Mouse (Mus musculus): ENCODE measurements at regions not wholly inside any gene's neighbourhood (a gene's known extent, or its start where the extent isn't known, plus 50 kb on each side); places are given as distances from the start of the nearest gene placed in this dataset.
A peak's percentile ranks its signal among the peaks of the same experiment; 100 is the strongest.
"Not testable (repeated sequence)": the region's sequence is repeated elsewhere in the genome, so short reads cannot be mapped to it uniquely, and the experiment has no call there.

DNA sequence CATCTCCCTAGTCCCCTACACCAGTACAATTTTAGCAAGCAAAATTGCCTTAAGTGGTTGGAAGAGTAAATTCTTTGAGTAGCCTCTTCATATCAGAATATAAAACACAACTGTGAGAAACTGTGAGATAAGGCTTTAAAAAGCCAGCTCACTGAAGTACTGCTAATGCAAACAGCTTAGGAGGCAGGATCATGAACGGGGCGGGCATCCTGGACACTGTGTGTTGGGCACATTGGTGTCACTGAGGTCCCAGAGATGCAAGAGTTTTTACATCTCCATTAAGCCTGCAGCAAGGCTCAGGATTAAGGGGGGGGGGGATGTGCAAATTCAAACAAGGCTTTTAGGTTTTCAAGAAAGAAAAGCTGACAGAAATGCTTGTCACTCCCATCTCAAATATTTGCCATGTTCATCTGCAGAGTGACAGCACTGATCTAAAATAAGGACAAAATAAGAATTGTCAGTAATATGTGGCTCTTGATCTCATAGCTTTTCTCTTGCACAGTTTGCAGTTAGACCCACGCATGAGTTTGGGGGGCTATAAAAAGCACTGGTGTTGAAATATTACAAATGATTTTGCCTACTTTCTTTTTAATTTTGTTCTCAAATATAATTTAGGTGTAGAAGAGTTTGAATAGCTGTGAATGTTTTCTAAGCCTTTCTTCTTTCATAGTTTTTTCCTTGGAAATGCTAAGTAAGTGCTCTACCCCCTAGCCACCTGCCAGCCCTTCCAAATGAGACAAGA lies 156.2 kb downstream of the Enc1 start:
- no peak for DNase-seq (ENCODE audit: low spot score in 2 of 2)

DNA sequence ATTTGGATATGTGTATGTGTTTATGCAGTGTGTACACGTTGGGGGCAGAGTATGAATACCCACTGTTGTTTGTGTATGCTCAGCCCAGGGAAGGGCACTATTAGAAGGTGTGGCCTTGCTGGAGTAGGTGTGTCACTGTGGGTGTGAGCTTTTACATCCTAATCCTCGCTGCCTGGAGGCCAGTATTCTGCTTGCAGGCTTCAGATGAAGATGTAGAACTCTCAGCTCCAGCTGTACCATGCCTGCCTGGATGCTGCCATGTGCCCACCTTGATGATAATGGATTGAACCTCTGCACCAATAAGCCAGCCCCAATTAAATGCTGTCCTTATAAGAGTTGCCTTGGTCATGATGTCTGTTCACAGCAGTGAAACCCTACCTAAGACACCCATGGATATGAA lies 155.4 kb downstream of the Enc1 start:
- DNase-seq (ENCODE audit: low spot score in 2 of 2): not testable (repeated sequence)

DNA sequence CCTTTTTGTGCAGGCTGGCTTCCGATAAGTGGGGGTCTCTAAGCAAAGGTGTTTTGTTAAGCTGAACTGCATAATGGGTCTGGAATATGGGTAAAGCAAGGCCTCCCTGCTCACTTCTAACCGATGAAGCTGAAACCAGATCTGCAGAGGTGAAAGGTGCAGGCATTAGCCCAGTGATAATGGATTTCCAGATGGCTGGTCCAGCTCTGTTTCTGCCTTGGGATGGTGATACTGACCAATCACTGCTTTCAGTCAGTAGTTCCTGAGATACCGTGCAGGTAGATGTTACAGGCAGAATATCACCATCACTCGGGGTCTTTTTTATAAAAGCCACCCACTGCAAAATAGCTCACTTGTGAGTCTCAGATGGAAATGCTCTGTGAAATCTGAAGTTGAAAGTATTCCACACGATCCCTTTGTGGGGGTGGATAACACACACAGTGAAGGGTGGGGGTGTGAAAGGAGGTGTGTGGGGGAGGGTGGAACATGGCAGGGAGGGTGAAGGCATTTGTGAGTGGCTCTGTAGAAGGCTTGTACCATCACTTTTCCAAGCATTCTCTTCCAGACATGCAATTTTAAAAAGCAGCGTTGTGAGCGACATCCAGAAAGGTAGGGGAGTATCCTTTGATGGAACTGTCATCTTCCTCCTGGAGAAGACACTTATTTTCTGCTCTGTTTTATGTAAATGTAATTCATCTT lies 154.0 kb downstream of the Enc1 start:
- no peak for DNase-seq (ENCODE audit: low spot score in 2 of 2)

DNA sequence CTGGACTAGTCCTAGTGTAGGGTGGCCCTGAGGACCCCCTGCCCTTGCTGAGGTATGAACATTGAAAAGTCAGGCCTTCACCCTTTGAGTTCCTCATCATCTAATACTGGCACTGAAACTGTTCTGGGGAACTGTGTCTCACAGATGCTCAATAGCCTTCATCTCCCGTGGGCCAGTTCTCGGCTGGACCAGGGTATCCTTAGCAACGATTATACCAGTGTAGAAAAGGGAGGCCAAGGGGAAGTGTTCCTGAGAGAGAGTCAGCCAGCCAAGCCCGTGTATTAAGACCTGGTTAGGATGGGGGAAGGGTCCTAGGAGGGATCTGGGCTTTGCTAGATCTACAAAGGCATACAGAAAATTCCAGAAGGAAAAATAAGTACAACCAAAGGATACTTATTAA lies 153.2 kb downstream of the Enc1 start:
- DNase-seq (ENCODE audit: low spot score in 2 of 2): no peak

DNA sequence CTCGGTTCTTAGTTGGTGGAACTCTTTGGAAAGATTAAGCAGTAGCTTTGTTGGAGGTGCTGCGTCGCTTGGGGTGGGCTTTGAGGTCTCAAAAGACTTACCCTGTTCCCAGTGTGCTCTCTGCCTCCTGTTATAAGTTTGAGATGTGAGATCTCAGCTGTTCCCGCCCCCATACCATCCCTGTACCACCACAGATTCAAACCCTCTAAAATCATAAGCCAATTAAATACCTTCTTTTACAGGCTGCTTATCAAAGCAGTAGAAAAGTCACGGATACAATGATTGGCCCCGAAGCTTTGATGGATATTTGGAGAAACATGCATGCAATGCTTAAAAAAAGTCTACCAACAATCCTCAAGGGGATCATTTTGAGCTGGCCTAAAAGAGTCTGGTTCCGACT lies 152.6 kb downstream of the Enc1 start:
- DNase-seq (ENCODE audit: low spot score in 2 of 2): no peak

DNA sequence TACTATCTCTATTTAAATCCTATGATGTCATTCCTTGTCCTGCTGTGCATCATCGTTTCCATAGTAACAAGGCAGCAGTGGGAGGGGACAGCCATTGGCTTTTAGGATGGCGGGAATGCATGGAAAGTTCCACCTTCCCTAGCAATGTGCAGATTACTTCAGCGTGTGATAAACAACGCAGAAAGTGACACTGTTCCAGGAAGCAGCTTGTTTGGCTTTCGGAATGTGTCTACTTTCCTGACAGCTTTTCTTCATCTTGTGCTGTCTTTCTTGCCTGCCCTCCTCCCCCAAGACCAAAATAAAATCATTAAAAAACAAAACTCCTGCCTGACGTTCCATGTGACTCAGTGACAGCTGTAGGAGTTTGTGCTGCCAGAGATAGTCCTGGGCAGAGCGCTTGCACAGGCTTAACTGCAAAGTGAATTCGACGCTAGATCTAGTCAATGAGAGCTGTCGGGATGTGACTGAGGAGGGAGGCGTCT lies 149.6 kb downstream of the Enc1 start:
- DNase-seq (ENCODE audit: low spot score in 2 of 2): no peak

DNA sequence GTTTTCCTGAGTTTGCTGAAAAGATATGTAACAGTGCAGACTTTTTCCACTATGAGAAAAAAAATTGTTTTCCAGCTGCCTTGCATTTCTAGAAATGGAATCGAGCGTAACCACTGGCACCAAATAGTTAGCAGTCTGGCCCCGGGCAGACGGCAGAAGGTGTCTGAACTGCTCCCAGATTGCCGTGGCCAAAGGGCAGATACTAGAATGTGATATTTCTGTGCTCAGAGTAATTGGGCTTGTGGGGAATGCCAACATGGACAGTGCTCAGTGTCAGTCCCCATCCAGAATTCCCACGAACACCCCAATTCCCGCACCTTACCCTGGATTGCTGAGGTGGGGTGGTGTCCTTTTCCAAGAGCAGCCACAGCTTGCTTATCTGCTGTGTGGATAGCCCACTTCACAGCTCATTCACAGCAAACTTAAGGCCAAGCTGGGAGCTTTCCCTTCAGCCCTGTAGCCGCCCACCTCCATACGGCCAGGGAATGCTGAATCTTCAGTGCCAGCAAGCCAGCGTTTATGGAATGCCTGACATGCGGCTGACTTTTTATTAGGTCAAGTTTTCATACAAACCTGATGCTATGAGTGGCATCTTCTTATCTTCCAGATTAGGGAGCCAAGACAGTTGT lies 148.1 kb downstream of the Enc1 start:
- DNase-seq (ENCODE audit: low spot score in 2 of 2): no peak

DNA sequence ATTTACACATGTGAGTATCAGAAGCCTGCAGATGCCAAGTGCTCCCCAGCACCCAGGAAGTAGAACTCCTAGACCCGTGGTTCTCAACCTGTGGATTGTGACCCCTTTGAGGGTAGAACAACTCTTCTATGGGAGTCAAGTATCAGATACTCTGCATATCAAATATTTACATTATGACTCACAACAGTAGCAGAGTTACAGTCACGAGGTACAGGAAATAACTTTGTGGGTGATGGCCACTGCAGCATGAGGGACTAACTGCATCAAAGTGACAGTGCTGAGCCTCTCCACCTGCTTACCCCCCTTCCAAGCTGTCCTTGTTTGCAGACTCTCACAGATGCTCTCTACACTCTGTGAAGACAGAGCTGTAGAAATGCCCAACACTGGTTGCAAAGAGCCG lies 145.6 kb downstream of the Enc1 start:
- no peak for DNase-seq (ENCODE audit: low spot score in 2 of 2)

DNA sequence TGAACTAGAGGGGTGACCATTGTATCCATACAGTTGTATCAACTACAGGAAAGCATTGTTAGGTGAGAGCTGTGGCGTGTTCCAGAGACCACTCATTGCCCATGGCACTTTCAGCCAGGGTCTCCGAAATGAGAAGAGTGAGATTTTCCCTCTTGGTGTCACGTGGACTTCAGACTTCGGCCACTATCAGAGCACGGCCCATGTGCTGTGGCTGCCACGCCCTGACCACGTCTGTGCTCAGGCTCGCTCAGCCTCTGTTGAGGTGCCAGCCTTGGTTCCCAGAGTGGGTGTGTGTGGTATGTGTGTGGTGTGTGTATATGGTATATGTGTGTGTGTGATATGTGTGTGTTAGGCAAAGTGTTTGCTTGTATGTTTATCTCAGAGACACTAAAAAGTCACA lies 144.6 kb downstream of the Enc1 start:
- no peak for DNase-seq (ENCODE audit: low spot score in 2 of 2)

DNA sequence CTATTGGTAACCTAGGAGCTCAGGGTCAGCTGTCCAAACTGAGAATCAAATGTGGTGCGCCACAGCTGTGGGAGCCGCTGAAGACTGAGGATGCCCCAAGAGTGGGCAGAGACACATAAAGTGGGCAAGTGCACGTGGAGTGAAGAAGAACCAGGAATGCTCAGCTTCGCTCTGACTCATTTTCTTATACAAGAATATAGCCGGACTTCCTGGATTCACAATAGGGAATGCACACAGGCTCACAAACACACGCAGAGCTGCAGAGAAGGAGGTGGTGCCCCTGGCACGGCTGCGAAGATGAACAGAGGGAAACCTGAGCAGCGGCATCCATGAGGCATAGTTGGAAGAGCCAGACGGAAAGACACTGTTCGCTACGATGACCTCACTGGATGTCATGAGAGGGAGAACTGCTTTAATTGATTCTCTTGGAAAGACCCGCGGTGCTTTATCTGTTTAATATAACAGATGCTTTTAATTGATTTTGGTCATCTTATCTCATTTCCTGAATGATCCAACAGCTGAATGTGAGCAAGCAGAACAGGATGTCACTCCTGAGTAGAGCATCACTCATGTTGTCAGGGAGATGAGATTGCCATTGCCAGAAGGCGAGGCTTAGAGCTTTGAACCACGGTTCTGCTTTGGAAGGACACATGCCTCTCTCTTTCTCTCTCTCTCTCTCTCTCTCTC lies 143.3 kb downstream of the Enc1 start:
- no peak for DNase-seq (ENCODE audit: low spot score in 2 of 2)

DNA sequence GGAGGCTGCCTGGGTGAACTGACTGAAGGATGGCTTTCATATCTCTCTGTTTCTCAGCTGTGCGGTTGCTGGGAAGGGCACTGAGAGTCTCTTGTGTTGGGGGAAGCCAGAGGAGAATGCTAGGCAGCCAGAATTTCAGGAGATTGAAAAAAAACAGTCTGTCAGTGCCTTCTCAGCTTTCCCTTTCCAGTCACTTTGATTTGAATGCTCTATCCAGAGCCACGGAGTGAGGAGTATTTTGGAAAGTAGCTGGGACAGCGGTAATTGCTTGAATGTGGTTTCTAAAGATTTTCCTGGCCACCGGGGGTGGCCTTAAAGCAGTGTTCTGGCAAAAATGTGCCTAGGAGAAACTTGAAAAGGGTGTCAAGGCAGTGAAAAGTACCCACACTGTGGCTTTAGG lies 142.4 kb downstream of the Enc1 start:
- no peak for DNase-seq (ENCODE audit: low spot score in 2 of 2)

DNA sequence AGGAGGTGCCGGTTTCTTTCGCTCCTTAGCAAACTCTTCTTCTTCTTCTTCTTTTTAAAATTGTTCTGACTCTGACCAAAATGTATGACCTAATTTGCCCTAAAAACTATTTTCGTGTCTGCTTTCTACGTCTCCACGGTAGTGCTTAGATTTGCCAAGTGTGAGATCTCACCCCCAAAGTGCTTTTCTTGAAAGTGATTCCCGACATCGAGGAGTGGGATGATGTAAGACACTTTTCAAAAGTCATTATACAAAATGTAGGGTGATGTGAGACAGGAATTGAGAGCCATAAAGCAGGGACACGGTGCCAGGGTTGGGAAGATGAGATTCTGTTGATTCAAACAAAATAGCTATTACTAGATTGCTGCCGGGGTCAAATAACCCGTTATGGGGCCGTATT lies 139.5 kb downstream of the Enc1 start:
- DNase-seq (ENCODE audit: low spot score in 2 of 2): no peak

DNA sequence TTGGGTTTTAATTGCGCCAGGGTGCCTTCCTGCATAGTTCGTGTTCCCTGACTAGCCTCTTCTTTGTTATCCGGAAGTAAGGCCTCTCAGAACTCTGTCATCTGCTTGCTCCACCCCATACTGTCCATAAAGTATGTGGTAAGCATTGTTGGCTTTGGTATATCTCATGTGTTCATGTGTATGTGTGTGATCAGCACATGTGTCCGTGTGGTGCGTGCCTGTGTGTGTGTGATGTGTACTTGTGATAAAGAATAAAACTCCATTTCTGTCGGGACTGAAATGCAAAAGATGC lies 135.3 kb downstream of the Enc1 start:
- DNase-seq (ENCODE audit: low spot score in 2 of 2): no peak

DNA sequence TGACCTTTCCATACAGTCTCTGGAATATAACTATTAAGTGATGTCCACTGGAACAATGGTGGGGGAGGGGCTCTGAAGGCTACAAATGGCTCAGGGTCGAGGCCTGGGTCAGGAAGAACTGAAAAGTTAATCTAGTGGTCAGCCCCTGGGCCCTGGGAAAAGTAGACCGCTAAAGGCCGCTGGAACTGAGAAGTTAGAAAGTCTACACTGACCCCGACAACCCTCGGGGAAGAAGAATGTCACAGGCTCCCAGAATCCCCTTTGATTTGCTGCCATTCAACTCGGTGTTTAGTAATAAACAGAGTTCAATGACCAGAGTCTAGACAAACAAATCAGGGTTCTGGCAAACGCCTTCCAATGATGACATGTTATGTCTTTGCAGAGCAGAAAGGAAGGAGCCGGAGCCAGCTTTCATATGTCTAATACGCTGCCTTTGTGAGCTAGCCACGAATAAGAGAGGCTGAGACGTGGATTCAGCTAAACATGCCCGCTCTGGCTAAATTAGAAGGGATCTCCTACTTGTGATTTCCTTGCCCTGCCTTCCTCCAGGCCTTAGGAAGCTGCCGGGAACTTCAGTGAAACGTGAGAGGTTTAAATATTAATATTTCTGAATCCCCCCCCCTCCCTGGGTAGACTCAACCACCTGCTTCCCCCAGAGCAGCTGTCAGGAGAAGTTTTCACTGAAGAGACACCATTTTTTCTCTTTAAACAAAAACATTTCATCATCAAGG lies 134.8 kb downstream of the Enc1 start:
- DNase-seq (ENCODE audit: low spot score in 2 of 2): no peak

DNA sequence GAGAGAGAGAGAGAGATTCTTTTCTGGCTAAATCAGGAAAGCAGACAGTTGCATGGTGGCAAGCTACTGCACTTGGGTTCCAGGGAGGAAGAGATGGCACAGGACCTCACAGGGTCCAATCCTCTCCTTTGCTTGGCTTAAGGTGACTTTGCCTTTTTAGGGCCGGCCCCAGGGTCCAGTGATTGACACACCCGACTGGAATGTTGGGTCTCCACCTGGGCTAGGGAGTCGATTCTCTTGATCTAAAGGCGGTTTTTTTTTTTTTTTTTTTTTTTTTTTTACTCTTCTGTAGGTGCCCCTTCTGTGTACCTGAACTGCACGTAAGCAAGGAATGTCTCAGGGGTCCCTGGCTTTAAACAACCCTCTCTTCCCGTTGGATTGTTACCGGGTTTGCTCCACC lies 131.4 kb downstream of the Enc1 start:
- DNase-seq (ENCODE audit: low spot score in 2 of 2): no peak

DNA sequence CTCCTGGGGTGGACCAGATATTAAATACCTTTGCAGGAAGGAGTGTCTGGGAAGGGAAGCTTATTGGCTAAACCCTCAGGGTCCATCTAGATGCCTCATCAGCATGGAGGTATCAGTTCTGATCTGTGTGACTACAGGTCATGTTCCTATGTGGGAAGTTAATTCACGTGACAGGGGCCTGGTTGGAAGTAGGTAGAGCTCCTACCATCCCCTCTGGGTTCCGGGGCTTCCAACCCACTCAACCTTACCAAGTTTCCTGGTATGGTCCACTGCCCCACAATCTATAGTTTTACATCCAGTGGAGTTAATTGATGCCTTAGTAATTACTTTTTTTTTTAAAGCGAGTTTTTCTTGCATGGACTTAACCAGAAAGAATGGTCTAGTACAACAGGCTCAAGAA lies 130.3 kb downstream of the Enc1 start:
- DNase-seq (ENCODE audit: low spot score in 2 of 2): no peak

DNA sequence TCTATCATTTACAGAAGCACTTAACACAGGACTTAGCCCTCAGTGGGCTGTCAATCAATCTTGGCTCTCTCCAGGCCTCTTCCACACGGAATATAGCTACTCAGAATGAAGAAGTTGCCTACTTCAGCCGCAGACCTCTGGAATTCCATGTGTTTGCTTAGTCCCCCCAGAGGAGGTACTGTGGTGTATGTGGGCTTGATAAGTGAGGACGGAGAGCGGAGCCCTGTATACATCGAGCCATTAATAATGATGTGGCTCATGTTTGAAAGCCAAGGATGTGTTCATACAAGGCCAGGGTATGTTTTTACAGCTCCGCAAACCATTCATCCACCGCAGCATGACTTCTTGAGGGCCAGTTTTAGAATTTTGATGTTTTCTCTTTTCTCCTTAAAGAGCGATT lies 125.8 kb downstream of the Enc1 start:
- DNase-seq (ENCODE audit: low spot score in 2 of 2): no peak

DNA sequence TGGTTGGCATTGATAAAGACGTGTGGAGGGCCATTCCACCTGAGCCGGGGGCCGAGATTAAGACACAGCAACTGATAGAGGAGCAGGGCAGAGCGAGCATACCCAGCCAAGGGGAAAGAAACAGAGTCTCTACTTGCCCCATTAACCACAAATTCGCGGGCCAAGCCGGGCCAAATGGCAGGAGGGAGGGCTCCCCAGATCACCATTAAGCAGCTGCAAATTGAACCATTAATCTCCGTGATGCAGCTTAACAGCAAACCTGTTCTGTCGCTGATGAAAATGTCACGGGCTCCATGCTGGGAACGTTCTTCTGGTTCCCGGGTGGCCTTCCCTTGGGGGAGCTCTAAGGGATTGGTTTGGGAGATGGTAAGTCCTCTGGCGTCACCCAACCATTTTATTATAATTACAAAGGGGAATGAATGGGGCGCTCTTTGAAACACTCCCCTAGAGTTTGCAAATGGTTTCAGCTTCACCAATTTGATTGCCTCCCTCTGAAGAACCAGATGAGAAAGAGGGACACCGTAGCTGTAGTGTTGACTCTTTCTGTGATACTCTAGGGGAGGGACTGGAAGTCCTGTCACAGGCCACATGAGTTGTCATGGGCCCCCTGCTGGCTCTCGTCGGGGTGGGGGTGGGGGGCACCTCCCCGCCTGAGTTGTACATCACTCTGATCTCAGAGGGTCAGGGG lies 124.8 kb downstream of the Enc1 start:
- no peak for DNase-seq (ENCODE audit: low spot score in 2 of 2)

DNA sequence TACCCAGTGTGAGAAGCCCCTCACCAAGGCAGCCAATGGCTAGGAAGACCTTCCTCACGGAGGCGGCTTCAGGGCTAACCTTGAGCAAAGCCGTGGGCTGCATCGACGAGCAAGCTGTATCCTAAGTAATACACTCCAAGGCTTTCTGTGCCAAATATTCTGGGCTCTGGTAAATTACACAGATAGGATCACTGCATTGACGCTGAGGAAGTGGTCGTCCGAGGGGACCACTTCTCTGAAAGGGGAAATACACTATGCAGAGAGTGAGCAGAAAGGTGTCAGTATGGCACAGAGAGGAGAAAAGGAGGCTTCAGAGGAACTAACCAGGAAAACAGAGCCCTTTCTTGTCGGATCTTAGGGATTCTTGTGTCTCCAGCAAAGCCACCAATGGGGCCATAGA lies 124.1 kb downstream of the Enc1 start:
- no peak for DNase-seq (ENCODE audit: low spot score in 2 of 2)

DNA sequence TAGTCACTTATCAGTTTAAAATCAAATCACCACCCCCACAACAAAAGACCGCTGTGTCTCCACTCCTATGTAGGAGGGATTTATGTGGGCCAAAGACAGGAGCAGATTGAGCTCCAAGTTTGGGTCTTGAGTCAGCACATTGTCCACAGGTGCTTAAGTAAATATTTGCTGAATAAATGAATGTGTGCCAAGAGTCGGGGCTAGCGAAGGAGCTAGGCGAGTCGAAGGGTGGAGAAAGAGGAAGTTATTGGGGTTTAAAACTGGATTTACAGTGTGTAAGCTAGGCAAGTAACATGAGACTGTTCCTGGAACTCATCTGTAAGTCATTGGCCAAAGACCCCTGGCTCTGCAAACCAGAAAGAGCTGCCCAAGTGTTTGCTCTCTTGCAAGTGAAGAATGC lies 122.9 kb downstream of the Enc1 start:
- DNase-seq (ENCODE audit: low spot score in 2 of 2): peak in 1 of 2 experiments; percentile 37

DNA sequence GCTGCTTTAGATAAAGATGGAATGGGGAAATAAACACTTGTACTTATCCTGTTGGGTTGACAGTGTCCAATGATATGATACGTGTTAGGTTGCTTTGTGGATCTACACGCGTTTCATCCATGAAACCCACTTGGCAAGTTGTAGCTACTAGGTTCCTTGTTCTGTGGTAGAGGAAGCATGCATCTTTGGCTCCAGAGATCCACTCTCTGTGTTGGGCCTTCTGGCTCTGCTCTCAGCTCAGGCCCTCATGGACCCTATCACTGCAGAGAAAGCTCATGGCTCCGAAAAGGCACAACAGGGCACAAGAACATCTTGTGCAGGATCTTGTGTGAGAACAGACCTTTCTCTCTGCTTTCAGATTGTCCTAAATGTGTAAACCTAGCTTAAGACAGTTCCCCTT lies 122.3 kb downstream of the Enc1 start:
- no peak for DNase-seq (ENCODE audit: low spot score in 2 of 2)

All from urinary bladder, adult 18-20 months (tissue).